Mouse (Mus musculus): ENCODE measurements around the gene Apob. TPM values are rescaled to one million over a fixed set of nuclear protein-coding genes. Genes with fewer than 3 reads are reported as not detected.

Gene Apob
- not detected for total RNA-seq (2021)
- polyA plus RNA-seq (2012; rRNA removed) = 0.08 and 0.50 TPM in 2 replicates
- long read RNA-seq = 0 reads

DNA sequence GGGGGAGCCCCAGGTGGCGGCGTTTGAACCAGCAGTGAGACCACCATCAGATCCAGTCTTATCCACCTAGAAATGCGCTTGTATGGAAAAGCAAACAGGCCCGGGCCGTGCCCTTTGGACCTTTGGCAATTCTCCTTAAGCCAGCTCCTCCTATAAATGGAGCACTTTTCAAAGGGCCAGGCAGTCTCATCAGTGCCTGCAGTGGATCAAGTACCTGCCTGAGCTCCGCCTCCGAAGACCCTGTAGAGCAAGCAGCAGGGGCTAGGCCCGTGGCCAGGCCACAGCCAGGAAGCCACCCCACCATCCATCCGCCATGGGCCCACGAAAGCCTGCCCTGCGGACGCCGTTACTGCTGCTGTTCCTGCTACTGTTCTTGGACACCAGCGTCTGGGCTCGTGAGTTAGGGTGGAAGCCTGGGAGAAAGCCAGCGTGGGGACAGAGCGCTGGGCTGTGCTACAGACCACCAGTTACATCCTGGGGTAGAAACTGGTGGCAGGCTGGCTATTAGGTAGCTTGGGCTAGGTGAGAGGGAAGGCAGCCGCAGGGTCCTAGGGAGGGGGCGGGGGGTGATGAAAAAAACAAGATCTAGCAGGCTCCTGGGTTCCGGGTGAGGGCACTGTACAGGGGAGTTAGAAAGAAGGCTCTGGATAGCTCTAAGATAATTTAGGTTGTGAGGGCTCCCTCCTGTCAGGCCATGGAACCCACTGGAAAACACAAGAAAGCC, at the start of gene Apob:
Apob (plus strand) TSS at position 183 of the 724 bp plus-strand sequence.
- DNase-seq = no peak
- Histone ChIP-seq H3K36me3 (ENCODE audit: control insufficient read depth, insufficient read depth, low read length) (no peaks in the 10 kb centered on the region), H3K27me3 (ENCODE audit: control insufficient read depth, insufficient read depth, low read length) (no peaks in the 10 kb centered on the region), H3K9ac (ENCODE audit: low read depth, low read length) (no peak within 1 kb of the TSS), H3K79me2 (replicated peaks; ENCODE audit: control insufficient read depth, insufficient read depth, low read length) (no peaks in the 10 kb centered on the region), H3K4me1 (ENCODE audit: control insufficient read depth, insufficient read depth, low read length) (no peaks in the 10 kb centered on the region; the same call in 1 of the 2 replicates), H3K27ac (no peak within 1 kb of the TSS), H3K4me3 (no peak within 1 kb of the TSS)
- intact Hi-C loops (cut with DNase I) = loop anchor here (10.0 kb wide), 1 partner anchor 203 kb away; no protein-coding TSS in a partner anchor
- TF ChIP-seq POLR2A (IDR thresholded peaks at IDR 0.05; ENCODE audit: insufficient read depth, low read depth, low read length) = no peak
- WGBS = 76% methylated on average over 20 of the region's 20 CpGs

DNA sequence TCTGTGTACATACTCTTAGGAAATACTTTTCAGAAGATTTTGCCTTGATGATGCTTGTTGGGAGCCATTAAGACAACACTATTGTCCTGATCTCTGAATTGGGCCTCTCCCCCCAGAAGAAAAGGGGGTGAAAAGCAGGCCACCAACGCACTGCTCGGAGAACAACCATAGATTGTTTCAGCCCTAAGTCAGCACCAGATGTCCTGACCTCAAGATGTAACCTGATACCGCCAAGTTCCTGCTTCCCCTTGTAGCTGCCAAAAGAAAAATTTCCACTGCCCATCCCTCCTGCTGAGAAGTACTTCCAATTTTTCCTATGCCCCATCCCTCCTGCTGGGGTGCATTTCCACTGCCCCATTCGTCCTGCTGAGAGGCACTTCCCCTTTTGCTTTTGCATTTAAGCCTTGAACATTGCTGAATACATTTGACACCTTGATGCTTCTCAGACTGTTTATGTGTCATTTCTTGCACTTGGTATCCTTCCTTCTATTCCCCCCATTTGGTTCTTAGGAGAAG, 45.0 kb upstream of the Apob start:
- Histone ChIP-seq H3K79me2 (replicated peaks; ENCODE audit: control insufficient read depth, insufficient read depth, low read length) (no peaks in the 10 kb centered on the region), H3K4me1 (ENCODE audit: control insufficient read depth, insufficient read depth, low read length) (no peaks in the 10 kb centered on the region), H3K27ac (no peak overlapping the region), H3K9ac (ENCODE audit: low read depth, low read length) (no peak overlapping the region), H3K4me3 (no peak overlapping the region), H3K36me3 (ENCODE audit: control insufficient read depth, insufficient read depth, low read length) (no peaks in the 10 kb centered on the region), H3K27me3 (ENCODE audit: control insufficient read depth, insufficient read depth, low read length) (no peaks in the 10 kb centered on the region)
- intact Hi-C loops (cut with DNase I) = no loop called here
- 57% methylated on average over 4 of the region's 4 CpGs for WGBS
- no peak for DNase-seq
- no peak for TF ChIP-seq POLR2A (IDR thresholded peaks at IDR 0.05; ENCODE audit: insufficient read depth, low read depth, low read length)
- TF ChIP-seq EP300 (IDR thresholded peaks at IDR 0.05; ENCODE audit: insufficient read depth, low read depth, low read length) = no peak
- no peak for TF ChIP-seq CTCF (IDR thresholded peaks at IDR 0.05)

DNA sequence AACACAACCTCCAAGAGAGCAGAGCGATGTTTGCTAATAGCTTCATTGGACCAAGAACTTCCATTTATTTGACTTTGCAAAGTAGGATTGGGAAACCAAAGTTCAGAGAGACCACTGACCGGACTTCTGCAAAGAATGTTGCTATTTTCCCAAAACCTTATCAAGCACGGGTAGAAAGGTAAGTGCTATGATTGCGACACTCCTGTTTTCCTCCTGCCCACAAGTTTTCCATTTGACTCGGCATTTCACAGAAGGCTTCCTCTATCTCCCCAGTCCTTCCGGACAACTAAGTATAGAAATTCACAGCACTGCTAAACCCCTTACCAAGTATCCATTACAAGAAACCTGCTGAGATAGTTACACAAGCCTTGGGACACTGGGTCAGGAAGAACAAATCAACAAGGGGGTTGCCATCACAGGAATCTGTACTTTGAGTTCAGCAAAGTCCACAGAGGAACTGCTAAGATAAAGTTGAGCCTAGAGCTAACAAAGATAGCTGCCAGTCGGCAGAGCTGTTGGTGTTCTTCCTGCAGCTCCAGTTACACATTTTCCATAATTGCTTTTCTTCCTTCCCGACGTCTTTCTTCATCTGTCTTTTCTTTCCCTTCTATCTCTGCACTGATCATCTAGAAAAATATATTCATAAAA, 27.2 kb upstream of the Apob start:
- Histone ChIP-seq H3K9ac (ENCODE audit: low read depth, low read length) (no peak overlapping the region), H3K4me3 (no peak overlapping the region), H3K79me2 (replicated peaks; ENCODE audit: control insufficient read depth, insufficient read depth, low read length) (no peaks in the 10 kb centered on the region), H3K36me3 (ENCODE audit: control insufficient read depth, insufficient read depth, low read length) (no peaks in the 10 kb centered on the region), H3K27ac (no peak overlapping the region), H3K4me1 (ENCODE audit: control insufficient read depth, insufficient read depth, low read length) (no peaks in the 10 kb centered on the region), H3K27me3 (ENCODE audit: control insufficient read depth, insufficient read depth, low read length) (no peaks in the 10 kb centered on the region)
- TF ChIP-seq EP300 (IDR thresholded peaks at IDR 0.05; ENCODE audit: insufficient read depth, low read depth, low read length) = no peak
- no peak for TF ChIP-seq POLR2A (IDR thresholded peaks at IDR 0.05; ENCODE audit: insufficient read depth, low read depth, low read length)
- intact Hi-C loops (cut with DNase I) = no loop called here
- 47% methylated on average over 9 of the region's 9 CpGs for WGBS
- no peak for DNase-seq

DNA sequence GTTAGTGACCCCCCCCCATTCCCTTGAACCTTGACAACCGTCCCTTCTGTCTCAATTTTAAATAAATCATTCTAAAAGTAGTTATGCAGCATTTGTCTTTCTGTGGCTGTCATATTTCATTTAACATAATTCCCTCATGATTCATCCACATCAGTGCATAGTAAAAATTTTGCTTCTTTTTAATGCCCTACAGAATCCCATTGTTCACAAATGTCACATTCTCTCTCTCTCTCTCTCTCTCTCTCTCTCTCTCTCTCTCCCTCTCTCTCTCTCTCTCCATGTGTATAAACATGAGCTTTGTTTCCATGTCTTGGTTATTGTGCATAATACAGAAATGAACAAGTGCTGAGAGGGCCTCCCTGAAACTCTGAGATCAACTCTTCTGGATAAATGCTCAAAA, 18.6 kb upstream of the Apob start:
- no peak overlapping the region for H3K27ac ChIP-seq
- H3K79me2 ChIP-seq (replicated peaks; ENCODE audit: control insufficient read depth, insufficient read depth, low read length) = no peaks in the 10 kb centered on the region
- no peaks in the 10 kb centered on the region for H3K27me3 ChIP-seq (ENCODE audit: control insufficient read depth, insufficient read depth, low read length)
- H3K36me3 ChIP-seq (ENCODE audit: control insufficient read depth, insufficient read depth, low read length) = no peaks in the 10 kb centered on the region
- intact Hi-C loops (cut with DNase I) = no loop called here
- no peak for DNase-seq
- H3K9ac ChIP-seq (ENCODE audit: low read depth, low read length) = no peak overlapping the region
- no peak overlapping the region for H3K4me3 ChIP-seq
- WGBS = 67% methylated on average over 1 of the region's 1 CpGs
- TF ChIP-seq EP300 (IDR thresholded peaks at IDR 0.05; ENCODE audit: insufficient read depth, low read depth, low read length) (no peak), CTCF (IDR thresholded peaks at IDR 0.05) (no peak), POLR2A (IDR thresholded peaks at IDR 0.05; ENCODE audit: insufficient read depth, low read depth, low read length) (no peak)
- H3K4me1 ChIP-seq (ENCODE audit: control insufficient read depth, insufficient read depth, low read length) = no peaks in the 10 kb centered on the region

DNA sequence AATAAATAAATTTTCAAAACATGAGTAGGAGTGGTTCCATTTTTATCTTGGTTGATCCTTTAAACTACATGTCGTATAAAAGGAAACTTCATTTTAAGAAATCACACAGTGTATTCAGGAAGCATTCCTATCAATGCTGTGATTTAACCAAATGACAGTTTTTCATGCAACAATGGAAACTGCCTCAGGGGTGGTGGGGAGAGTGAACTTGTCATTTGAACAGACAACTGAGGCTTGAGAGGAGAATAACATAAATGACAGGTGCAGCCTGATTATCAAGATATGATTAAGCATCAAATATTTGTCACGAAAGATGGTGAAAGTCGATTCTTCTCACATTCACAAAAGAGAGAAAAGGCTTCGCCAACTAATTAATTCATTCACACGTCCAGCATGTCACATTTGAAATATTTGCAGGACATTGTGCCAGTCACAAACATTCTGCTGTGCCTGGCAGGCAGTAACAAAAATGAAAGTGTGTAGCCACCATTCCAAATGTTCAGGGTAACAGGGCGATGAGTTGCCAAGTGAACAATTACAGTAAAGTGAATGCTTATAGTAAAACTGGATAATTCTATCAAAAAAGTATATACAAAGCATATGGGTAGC, 18.0 kb upstream of the Apob start:
- Histone ChIP-seq H3K27ac (no peak overlapping the region), H3K4me3 (no peak overlapping the region), H3K9ac (ENCODE audit: low read depth, low read length) (no peak overlapping the region), H3K27me3 (ENCODE audit: control insufficient read depth, insufficient read depth, low read length) (no peaks in the 10 kb centered on the region), H3K79me2 (replicated peaks; ENCODE audit: control insufficient read depth, insufficient read depth, low read length) (no peaks in the 10 kb centered on the region), H3K36me3 (ENCODE audit: control insufficient read depth, insufficient read depth, low read length) (no peaks in the 10 kb centered on the region), H3K4me1 (ENCODE audit: control insufficient read depth, insufficient read depth, low read length) (no peaks in the 10 kb centered on the region)
- DNase-seq = no peak
- WGBS = 73% methylated on average over 6 of the region's 6 CpGs
- intact Hi-C loops (cut with DNase I) = no loop called here
- TF ChIP-seq CTCF (IDR thresholded peaks at IDR 0.05) (no peak), EP300 (IDR thresholded peaks at IDR 0.05; ENCODE audit: insufficient read depth, low read depth, low read length) (no peak), POLR2A (IDR thresholded peaks at IDR 0.05; ENCODE audit: insufficient read depth, low read depth, low read length) (no peak)

Measured in heart, adult 2 months (tissue).